Mouse (Mus musculus): ENCODE measurements around the gene Pakap. TPM values are rescaled to one million over a fixed set of nuclear protein-coding genes. Genes with fewer than 3 reads are reported as not detected.

Pakap gene
- total and polyA plus RNA-seq, 2 experiments from 2014 or later: 6.9 to 9.5 TPM

DNA sequence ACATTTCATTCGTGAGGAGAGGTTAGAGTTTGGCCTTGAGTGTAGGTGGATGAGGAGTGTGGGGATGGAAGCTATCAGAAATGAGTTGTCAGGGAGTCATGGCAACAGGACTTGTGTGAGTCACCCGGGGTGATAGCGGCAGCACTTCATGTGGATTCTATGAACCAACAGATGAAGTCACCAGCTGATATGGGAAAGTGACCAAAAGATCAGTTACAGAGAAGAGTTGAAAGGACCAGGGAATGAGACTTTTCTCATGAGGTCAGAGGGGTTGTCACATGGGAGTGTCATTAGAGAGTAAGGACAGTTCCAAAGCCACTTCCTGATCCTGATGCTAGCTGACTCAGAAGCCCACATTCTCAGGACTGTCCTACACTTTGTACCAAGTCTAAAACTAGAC lies 38.3 kb downstream of the Pakap start:
- Histone ChIP-seq H3K4me2 (ENCODE audit: low read depth) (no peak overlapping the region), H3K27me3 (ENCODE audit: insufficient read depth, low read length) (no peaks in the 10 kb centered on the region), H3K9ac (no peak overlapping the region), H3K27ac (ENCODE audit: low read depth, low read length) (no peak overlapping the region), H3K4me3 (ENCODE audit: low read depth, low read length) (no peak overlapping the region), H3K9me3 (ENCODE audit: low read length) (no peaks in the 10 kb centered on the region), H3K4me1 (ENCODE audit: insufficient read depth) (no peaks in the 10 kb centered on the region), H3K36me3 (ENCODE audit: insufficient read depth) (no peaks in the 10 kb centered on the region)
- 83% methylated on average over 3 of the region's 3 CpGs for WGBS
- ATAC-seq (no peak), DNase-seq (no peak)
- no peak for TF ChIP-seq CTCF (IDR thresholded peaks at IDR 0.05; ENCODE audit: low read depth)

DNA sequence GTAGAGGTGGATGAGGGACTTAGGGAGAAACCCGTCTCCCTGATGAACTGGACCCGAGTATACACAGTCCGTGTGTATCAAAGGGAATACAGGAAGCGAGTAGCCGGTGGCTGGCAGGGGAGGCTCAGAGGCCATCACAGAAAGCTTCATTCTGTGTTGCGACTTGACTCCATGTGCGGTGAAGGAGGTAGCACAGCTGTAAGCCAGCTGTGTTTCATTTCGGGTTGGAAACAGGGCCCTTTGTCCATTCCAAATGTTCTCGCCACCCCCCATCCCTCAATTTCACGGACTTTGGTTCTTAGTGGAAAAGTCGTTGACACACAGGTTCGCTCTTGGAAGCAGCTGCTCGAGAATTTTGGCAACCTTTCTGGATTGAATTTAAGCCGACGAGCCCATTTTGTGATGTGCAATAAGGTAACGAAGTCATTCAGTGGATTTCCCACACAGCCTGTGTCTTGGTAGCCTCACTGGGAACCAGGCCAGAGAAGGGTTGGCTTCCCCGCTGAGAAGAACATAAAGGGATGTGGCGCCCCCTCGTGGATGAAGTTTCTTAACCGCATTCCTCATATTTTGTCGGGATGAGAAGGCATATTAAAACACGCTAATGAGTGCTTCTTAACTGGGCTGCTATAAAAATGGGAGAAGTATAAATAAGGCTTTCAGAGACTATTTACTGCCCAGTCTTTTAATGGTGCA lies 39.4 kb downstream of the Pakap start:
- 0 out of 2 replicates have a peak overlapping the region, but pooled peaks have one; percentile 9 for H3K4me3 ChIP-seq (ENCODE audit: low read depth, low read length)
- 31% methylated on average over 22 of the region's 22 CpGs for WGBS
- H3K27ac ChIP-seq (ENCODE audit: low read depth, low read length): no peak overlapping the region
- DNase-seq (peak; percentile 95), ATAC-seq (peak; percentile 85)
- H3K4me2 ChIP-seq (ENCODE audit: low read depth): peak overlapping the region; percentile 38
- H3K27me3 ChIP-seq (ENCODE audit: insufficient read depth, low read length): no peaks in the 10 kb centered on the region
- no peaks in the 10 kb centered on the region for H3K9me3 ChIP-seq (ENCODE audit: low read length)
- H3K36me3 ChIP-seq (ENCODE audit: insufficient read depth): no peaks in the 10 kb centered on the region
- H3K4me1 ChIP-seq (ENCODE audit: insufficient read depth): no peaks in the 10 kb centered on the region
- peak; percentile 89 for TF ChIP-seq CTCF (IDR thresholded peaks at IDR 0.05; ENCODE audit: low read depth)
- H3K9ac ChIP-seq: no peak overlapping the region

DNA sequence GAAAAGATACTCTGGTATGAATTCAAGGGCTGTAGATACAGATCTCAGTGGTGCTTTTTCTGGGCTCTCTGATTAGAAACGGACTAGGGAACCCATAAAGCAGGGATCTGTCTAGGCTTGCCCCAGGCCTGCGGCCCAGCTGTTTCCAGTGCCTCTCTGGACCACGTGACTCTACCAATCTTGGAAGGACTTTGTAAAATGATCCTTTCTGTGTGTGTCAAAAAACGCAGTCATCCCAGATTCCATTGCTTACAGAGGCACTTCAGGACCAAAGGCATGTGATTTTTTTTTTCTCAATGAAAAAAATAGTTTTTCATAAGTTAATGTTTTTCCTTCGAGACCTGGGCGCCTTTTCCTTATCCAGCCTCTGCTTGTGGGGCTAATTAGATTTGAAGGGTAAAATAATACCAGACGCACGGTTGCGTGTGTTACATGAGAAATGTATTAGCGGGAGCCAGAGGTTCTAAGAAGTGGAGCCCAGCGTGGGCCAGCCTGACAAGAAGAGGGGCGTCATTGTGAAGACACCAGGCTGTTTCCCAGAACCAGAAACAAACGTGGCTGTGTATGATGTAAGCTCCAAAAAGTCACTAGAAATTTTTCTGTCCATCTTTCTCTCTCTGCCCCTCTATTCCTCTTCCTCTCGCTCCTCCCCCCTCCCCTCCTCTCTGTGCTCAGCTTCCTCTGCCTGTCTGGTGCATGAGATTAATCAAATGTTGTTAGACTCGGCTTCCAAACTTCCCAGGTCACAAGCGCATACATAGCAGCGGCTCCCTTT lies 43.5 kb downstream of the Pakap start:
- Histone ChIP-seq H3K36me3 (ENCODE audit: insufficient read depth) (no peaks in the 10 kb centered on the region), H3K27ac (ENCODE audit: low read depth, low read length) (no peak overlapping the region), H3K4me1 (ENCODE audit: insufficient read depth) (no peaks in the 10 kb centered on the region), H3K4me3 (ENCODE audit: low read depth, low read length) (no peak overlapping the region), H3K9ac (no peak overlapping the region), H3K4me2 (ENCODE audit: low read depth) (no peak overlapping the region), H3K9me3 (ENCODE audit: low read length) (no peaks in the 10 kb centered on the region), H3K27me3 (ENCODE audit: insufficient read depth, low read length) (no peaks in the 10 kb centered on the region)
- WGBS: 57% methylated on average over 17 of the region's 17 CpGs
- no peak for ATAC-seq
- no peak for DNase-seq
- TF ChIP-seq CTCF (IDR thresholded peaks at IDR 0.05; ENCODE audit: low read depth): no peak

DNA sequence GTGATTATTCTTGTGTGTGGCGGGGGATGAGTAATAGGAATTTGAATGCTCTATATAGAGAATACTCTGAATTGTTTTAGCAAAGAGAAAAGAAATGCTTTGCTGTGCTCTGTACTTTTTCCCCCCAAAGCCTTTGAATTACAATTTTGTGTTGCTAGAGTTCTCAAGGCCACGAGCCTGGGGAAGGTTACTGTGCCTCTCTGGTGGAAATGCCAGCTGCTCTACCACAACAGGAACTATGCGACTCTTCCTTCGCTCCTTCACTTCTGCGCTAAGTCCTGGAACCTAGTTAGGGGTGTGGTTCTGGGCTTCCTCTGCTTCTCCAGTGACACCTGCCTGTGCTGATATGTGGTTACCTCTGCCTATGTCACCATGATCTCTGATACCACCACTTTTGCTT lies 44.7 kb downstream of the Pakap start:
- no peak for DNase-seq
- Histone ChIP-seq H3K4me2 (ENCODE audit: low read depth) (no peak overlapping the region), H3K9me3 (ENCODE audit: low read length) (no peaks in the 10 kb centered on the region), H3K4me3 (ENCODE audit: low read depth, low read length) (no peak overlapping the region), H3K27ac (ENCODE audit: low read depth, low read length) (no peak overlapping the region), H3K27me3 (ENCODE audit: insufficient read depth, low read length) (no peaks in the 10 kb centered on the region), H3K36me3 (ENCODE audit: insufficient read depth) (no peaks in the 10 kb centered on the region), H3K4me1 (ENCODE audit: insufficient read depth) (no peaks in the 10 kb centered on the region), H3K9ac (no peak overlapping the region)
- 86% methylated on average over 5 of the region's 5 CpGs for WGBS
- no peak for TF ChIP-seq CTCF (IDR thresholded peaks at IDR 0.05; ENCODE audit: low read depth)
- ATAC-seq: no peak

DNA sequence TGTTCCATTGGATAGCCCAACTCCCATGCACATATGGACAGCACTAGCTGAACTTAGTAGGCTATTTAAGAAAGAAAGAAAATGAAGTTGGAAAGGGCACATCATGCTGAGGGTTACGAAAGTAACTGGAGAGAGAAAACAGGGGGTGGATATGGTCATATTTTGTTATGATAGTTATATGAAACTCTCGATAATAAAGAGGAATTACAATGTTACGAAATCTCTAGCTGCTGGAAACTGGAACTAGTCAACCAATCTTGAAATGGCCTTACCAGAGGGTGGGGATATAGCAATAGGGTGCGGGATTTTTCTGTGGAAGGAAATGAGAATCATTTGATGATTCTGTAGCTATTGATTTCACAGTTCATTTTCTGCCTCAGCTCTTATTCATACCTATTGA lies 46.7 kb downstream of the Pakap start:
- H3K4me3 ChIP-seq (ENCODE audit: low read depth, low read length): no peak overlapping the region
- no peak for DNase-seq
- no peaks in the 10 kb centered on the region for H3K36me3 ChIP-seq (ENCODE audit: insufficient read depth)
- no peaks in the 10 kb centered on the region for H3K4me1 ChIP-seq (ENCODE audit: insufficient read depth)
- 93% methylated on average over 4 of the region's 4 CpGs for WGBS
- no peak for TF ChIP-seq CTCF (IDR thresholded peaks at IDR 0.05; ENCODE audit: low read depth)
- H3K9me3 ChIP-seq (ENCODE audit: low read length): no peaks in the 10 kb centered on the region
- H3K9ac ChIP-seq: no peak overlapping the region
- H3K27me3 ChIP-seq (ENCODE audit: insufficient read depth, low read length): no peaks in the 10 kb centered on the region
- ATAC-seq: no peak
- H3K4me2 ChIP-seq (ENCODE audit: low read depth): no peak overlapping the region
- no peak overlapping the region for H3K27ac ChIP-seq (ENCODE audit: low read depth, low read length)

DNA sequence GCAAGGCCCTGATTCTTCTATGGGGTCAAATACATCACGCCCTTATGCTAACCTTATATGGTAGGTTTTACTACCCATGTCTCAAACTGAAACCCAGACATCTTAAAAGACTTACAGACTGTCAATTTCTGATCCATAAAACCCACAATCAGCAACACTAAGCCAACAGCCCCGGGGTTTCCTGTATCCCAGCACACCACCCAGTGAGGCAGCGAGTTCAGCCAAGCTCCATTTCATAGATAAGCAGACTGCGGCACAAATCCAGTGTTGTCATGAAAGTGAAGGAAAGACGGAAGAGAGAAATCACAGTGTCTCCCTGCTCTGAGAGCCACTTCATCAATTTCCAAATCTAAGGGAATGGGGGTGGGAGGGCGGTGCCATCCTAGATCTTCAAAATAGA lies 50.8 kb downstream of the Pakap start:
- Histone ChIP-seq H3K27ac (ENCODE audit: low read depth, low read length) (no peak overlapping the region), H3K9me3 (ENCODE audit: low read length) (no peaks in the 10 kb centered on the region), H3K9ac (no peak overlapping the region), H3K4me3 (ENCODE audit: low read depth, low read length) (no peak overlapping the region), H3K4me1 (ENCODE audit: insufficient read depth) (no peaks in the 10 kb centered on the region), H3K4me2 (ENCODE audit: low read depth) (no peak overlapping the region), H3K36me3 (ENCODE audit: insufficient read depth) (no peaks in the 10 kb centered on the region), H3K27me3 (ENCODE audit: insufficient read depth, low read length) (no peaks in the 10 kb centered on the region)
- ATAC-seq (no peak), DNase-seq (no peak)
- WGBS: 93% methylated on average over 6 of the region's 6 CpGs
- TF ChIP-seq CTCF (IDR thresholded peaks at IDR 0.05; ENCODE audit: low read depth): no peak

DNA sequence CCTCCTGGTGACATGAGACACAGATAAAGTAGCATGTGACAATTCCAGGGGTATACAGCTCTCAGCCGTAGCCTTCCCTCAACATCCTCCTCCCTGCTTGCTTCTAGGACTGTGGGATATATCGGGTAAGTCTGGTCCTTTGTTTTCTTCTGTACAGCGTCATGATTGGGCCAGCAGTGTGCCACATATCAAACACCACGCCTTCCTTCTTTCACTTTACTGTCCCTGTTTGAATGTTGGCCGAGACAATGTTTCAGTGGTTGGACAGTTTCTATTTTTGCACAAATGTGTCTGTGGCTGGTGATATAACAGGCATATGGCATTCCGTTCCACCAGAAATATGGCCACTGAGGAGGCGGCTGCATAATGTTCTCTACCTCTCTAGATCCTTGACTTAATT lies 54.8 kb downstream of the Pakap start:
- Histone ChIP-seq H3K27me3 (ENCODE audit: insufficient read depth, low read length) (no peaks in the 10 kb centered on the region), H3K4me1 (ENCODE audit: insufficient read depth) (no peaks in the 10 kb centered on the region), H3K4me3 (ENCODE audit: low read depth, low read length) (no peak overlapping the region), H3K4me2 (ENCODE audit: low read depth) (no peak overlapping the region), H3K36me3 (ENCODE audit: insufficient read depth) (no peaks in the 10 kb centered on the region), H3K9ac (no peak overlapping the region), H3K27ac (ENCODE audit: low read depth, low read length) (no peak overlapping the region), H3K9me3 (ENCODE audit: low read length) (no peaks in the 10 kb centered on the region)
- ATAC-seq (peak; percentile 36; the same call in 1 of the 2 replicates), DNase-seq (no peak)
- TF ChIP-seq CTCF (IDR thresholded peaks at IDR 0.05; ENCODE audit: low read depth): no peak
- 71% methylated on average over 7 of the region's 7 CpGs for WGBS
